Mouse (Mus musculus): ENCODE data around the gene Galnt16. TPM values are rescaled to one million over a fixed set of nuclear protein-coding genes. Genes with fewer than 3 reads are reported as not detected.

Galnt16 gene
- polyA plus RNA-seq, 1 experiment = 1.2 TPM

GRCm38 (mm10) chr12:80565793-80566192 lies 47.7 kb downstream of the Galnt16 start:
- H3K4me1 ChIP-seq (ENCODE audit: control insufficient read depth, insufficient read depth, insufficient read length) = no peaks in the 10 kb centered on the region
- H3K36me3 ChIP-seq (ENCODE audit: control insufficient read depth, insufficient read depth, low read length) = no peaks in the 10 kb centered on the region
- no peak overlapping the region for H3K4me3 ChIP-seq (ENCODE audit: extremely low read depth, insufficient read depth, insufficient read length)
- no peak for DNase-seq (ENCODE audit: low read depth in 1 of 2, low spot score in 2 of 2)
- no peaks in the 10 kb centered on the region for H3K27me3 ChIP-seq (ENCODE audit: control insufficient read depth, insufficient read depth, low read length)
- no peak for TF ChIP-seq POLR2A (IDR thresholded peaks at IDR 0.05; ENCODE audit: low read depth, low read length)
- no peak for TF ChIP-seq CTCF (IDR thresholded peaks at IDR 0.05; ENCODE audit: extremely low read depth, insufficient read depth, insufficient read length, insufficient replicate concordance)
- no peak overlapping the region for H3K27ac ChIP-seq (ENCODE audit: insufficient read depth, low read length)
- 59% methylated on average over 2 of the region's 2 CpGs for WGBS

DNA sequence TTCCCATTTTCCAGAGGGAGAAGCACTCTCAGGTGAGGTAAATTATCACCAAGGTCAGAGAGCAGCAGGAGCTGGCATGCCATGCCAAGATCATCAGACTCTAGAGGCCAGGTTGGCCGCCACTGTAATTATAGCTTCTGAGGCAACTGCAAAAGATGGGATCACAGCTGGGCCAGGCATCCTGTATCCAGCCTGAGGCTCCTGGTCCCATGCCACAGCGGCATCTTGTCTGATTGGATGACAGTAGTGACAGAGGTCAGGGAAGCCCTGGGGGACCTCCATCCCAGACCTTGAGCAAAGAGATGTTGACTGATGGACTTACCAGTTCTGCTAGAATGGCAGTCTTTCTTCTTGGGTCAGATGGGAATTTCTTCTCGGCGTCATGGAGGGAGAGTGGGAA lies 48.4 kb downstream of the Galnt16 start:
- no peak for DNase-seq (ENCODE audit: low read depth in 1 of 2, low spot score in 2 of 2)
- H3K4me3 ChIP-seq (ENCODE audit: extremely low read depth, insufficient read depth, insufficient read length) = no peak overlapping the region
- no peaks in the 10 kb centered on the region for H3K4me1 ChIP-seq (ENCODE audit: control insufficient read depth, insufficient read depth, insufficient read length)
- no peaks in the 10 kb centered on the region for H3K27me3 ChIP-seq (ENCODE audit: control insufficient read depth, insufficient read depth, low read length)
- TF ChIP-seq POLR2A (IDR thresholded peaks at IDR 0.05; ENCODE audit: low read depth, low read length) (no peak), CTCF (IDR thresholded peaks at IDR 0.05; ENCODE audit: extremely low read depth, insufficient read depth, insufficient read length, insufficient replicate concordance) (no peak)
- H3K36me3 ChIP-seq (ENCODE audit: control insufficient read depth, insufficient read depth, low read length) = no peaks in the 10 kb centered on the region
- H3K27ac ChIP-seq (ENCODE audit: insufficient read depth, low read length) = no peak overlapping the region
- WGBS = 68% methylated on average over 4 of the region's 4 CpGs

DNA sequence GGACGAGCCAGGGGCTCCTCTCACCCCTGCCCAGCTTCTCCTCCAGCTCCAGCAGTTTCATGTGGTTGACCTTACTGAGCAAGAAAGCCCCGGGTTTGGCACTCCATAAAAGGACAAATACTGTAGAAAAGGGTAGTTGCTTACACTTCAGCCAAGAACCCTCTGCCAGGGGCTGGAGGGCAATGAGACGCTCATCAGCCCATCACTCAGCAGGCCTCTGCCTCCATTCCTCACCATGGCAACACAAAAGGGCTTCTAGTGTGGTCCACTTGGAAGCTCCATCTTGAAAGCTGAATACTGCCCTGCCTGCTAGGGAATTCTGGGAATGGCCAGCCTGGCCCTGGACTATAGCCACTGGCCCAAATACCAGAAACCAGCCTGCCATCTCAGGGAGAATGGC lies 49.3 kb downstream of the Galnt16 start:
- Histone ChIP-seq H3K36me3 (ENCODE audit: control insufficient read depth, insufficient read depth, low read length) (no peaks in the 10 kb centered on the region), H3K4me3 (ENCODE audit: extremely low read depth, insufficient read depth, insufficient read length) (no peak overlapping the region), H3K27me3 (ENCODE audit: control insufficient read depth, insufficient read depth, low read length) (no peaks in the 10 kb centered on the region), H3K27ac (ENCODE audit: insufficient read depth, low read length) (no peak overlapping the region), H3K4me1 (ENCODE audit: control insufficient read depth, insufficient read depth, insufficient read length) (no peaks in the 10 kb centered on the region)
- DNase-seq (ENCODE audit: low read depth in 1 of 2, low spot score in 2 of 2) = no peak
- TF ChIP-seq POLR2A (IDR thresholded peaks at IDR 0.05; ENCODE audit: low read depth, low read length) (no peak), CTCF (IDR thresholded peaks at IDR 0.05; ENCODE audit: extremely low read depth, insufficient read depth, insufficient read length, insufficient replicate concordance) (no peak)
- WGBS = 51% methylated on average over 3 of the region's 3 CpGs

- Histone ChIP-seq H3K27me3 (ENCODE audit: control insufficient read depth, insufficient read depth, low read length) (no peaks in the 10 kb centered on the region), H3K36me3 (ENCODE audit: control insufficient read depth, insufficient read depth, low read length) (no peaks in the 10 kb centered on the region), H3K27ac (ENCODE audit: insufficient read depth, low read length) (no peak overlapping the region), H3K4me1 (ENCODE audit: control insufficient read depth, insufficient read depth, insufficient read length) (no peaks in the 10 kb centered on the region), H3K4me3 (ENCODE audit: extremely low read depth, insufficient read depth, insufficient read length) (no peak overlapping the region)
- TF ChIP-seq CTCF (IDR thresholded peaks at IDR 0.05; ENCODE audit: extremely low read depth, insufficient read depth, insufficient read length, insufficient replicate concordance) (no peak), POLR2A (IDR thresholded peaks at IDR 0.05; ENCODE audit: low read depth, low read length) (no peak)
- no peak for DNase-seq (ENCODE audit: low read depth in 1 of 2, low spot score in 2 of 2)
- 80% methylated on average over 2 of the region's 2 CpGs for WGBS
Observed at GRCm38 (mm10) chr12:80569561-80569960, 51.5 kb downstream of the Galnt16 start.

GRCm38 (mm10) chr12:80574318-80574717 lies 56.2 kb downstream of the Galnt16 start:
- no peak for DNase-seq (ENCODE audit: low read depth in 1 of 2, low spot score in 2 of 2)
- Histone ChIP-seq H3K27ac (ENCODE audit: insufficient read depth, low read length) (no peak overlapping the region), H3K4me1 (ENCODE audit: control insufficient read depth, insufficient read depth, insufficient read length) (no peaks in the 10 kb centered on the region), H3K36me3 (ENCODE audit: control insufficient read depth, insufficient read depth, low read length) (no peaks in the 10 kb centered on the region), H3K4me3 (ENCODE audit: extremely low read depth, insufficient read depth, insufficient read length) (no peak overlapping the region), H3K27me3 (ENCODE audit: control insufficient read depth, insufficient read depth, low read length) (no peaks in the 10 kb centered on the region)
- TF ChIP-seq POLR2A (IDR thresholded peaks at IDR 0.05; ENCODE audit: low read depth, low read length) (no peak), CTCF (IDR thresholded peaks at IDR 0.05; ENCODE audit: extremely low read depth, insufficient read depth, insufficient read length, insufficient replicate concordance) (no peak)
- 86% methylated on average over 4 of the region's 4 CpGs for WGBS

DNA sequence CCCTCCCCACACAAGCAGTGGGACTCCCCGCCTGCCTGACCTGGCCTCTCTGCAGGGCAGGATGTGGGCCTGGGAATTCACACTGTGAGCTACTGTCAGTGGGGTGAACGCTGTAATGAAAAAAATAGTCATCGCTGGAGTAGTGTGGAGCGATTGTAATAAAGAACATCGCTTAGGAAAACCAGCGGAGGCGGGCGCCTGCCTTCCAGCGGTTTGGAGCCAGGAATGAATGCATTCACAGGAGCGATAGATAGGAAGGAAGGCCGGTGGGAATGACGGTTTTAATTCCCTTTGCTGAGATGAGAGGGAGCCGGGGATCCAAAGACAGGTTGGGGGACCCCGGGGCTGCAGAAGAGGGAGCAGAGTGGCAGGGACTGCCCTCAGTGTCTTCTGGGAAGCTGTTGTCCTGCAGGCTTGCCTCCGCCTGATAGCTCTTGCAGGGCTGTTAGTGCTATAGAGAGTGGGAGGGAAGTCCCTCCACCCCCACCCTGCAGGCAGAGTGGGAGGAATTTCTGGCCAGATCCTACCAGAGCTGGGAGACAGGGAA lies 56.8 kb downstream of the Galnt16 start:
- DNase-seq (ENCODE audit: low read depth in 1 of 2, low spot score in 2 of 2) = no peak
- Histone ChIP-seq H3K27ac (ENCODE audit: insufficient read depth, low read length) (no peak overlapping the region), H3K27me3 (ENCODE audit: control insufficient read depth, insufficient read depth, low read length) (no peaks in the 10 kb centered on the region), H3K36me3 (ENCODE audit: control insufficient read depth, insufficient read depth, low read length) (no peaks in the 10 kb centered on the region), H3K4me1 (ENCODE audit: control insufficient read depth, insufficient read depth, insufficient read length) (no peaks in the 10 kb centered on the region), H3K4me3 (ENCODE audit: extremely low read depth, insufficient read depth, insufficient read length) (no peak overlapping the region)
- WGBS = 50% methylated on average over 15 of the region's 15 CpGs
- TF ChIP-seq POLR2A (IDR thresholded peaks at IDR 0.05; ENCODE audit: low read depth, low read length) (no peak), CTCF (IDR thresholded peaks at IDR 0.05; ENCODE audit: extremely low read depth, insufficient read depth, insufficient read length, insufficient replicate concordance) (no peak)

DNA sequence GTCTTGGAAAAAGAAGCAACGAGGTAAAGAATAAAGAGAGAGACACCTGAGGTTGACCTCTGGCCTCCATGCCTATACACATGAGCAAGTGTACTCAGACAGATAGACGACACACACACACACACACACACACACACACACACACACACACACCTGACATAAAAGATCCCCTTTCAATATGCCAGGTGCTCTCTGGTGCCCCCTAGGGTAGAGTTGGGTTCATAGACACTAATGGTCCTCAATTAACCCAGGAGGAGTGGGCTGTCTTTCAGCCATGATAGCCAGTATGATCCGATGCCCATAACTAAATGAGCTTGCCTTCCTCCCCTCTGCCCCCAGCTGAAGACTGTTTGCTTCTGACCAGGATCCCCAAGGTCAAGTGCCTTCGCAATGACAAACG lies 59.0 kb downstream of the Galnt16 start:
- H3K27me3 ChIP-seq (ENCODE audit: control insufficient read depth, insufficient read depth, low read length) = no peaks in the 10 kb centered on the region
- WGBS = 66% methylated on average over 5 of the region's 5 CpGs
- H3K4me3 ChIP-seq (ENCODE audit: extremely low read depth, insufficient read depth, insufficient read length) = no peak overlapping the region
- DNase-seq (ENCODE audit: low read depth in 1 of 2, low spot score in 2 of 2) = peak in 1 of 2 experiments; percentile 9
- TF ChIP-seq CTCF (IDR thresholded peaks at IDR 0.05; ENCODE audit: extremely low read depth, insufficient read depth, insufficient read length, insufficient replicate concordance) (peak; percentile 5; the same call in 1 of the 2 replicates), POLR2A (IDR thresholded peaks at IDR 0.05; ENCODE audit: low read depth, low read length) (no peak)
- H3K4me1 ChIP-seq (ENCODE audit: control insufficient read depth, insufficient read depth, insufficient read length) = no peaks in the 10 kb centered on the region
- H3K27ac ChIP-seq (ENCODE audit: insufficient read depth, low read length) = no peak overlapping the region
- no peaks in the 10 kb centered on the region for H3K36me3 ChIP-seq (ENCODE audit: control insufficient read depth, insufficient read depth, low read length)

All from spleen, adult 2 months (tissue).